Mouse (Mus musculus) myocyte (in vitro differentiated cells): ENCODE measurements around the gene Cdca3. TPM values are rescaled to one million over a fixed set of nuclear protein-coding genes. Genes with fewer than 3 reads are reported as not detected.

Experiments
- H3K27me3 ChIP-seq: one replicate; pipeline ENCODE4 v1.6.1; 2011; ENCODE audit not compliant: control insufficient read depth, insufficient read depth, insufficient read length
- H3K36me3 ChIP-seq: one replicate; pipeline ENCODE4 v1.6.1; 2011; ENCODE audit not compliant: control insufficient read depth, insufficient read depth
- H3K4me2 ChIP-seq: one replicate; pipeline ENCODE4 v1.6.1; 2011; ENCODE audit warnings: low read depth, control low read depth
- H3K4me3 ChIP-seq: one replicate; pipeline ENCODE4 v1.5.1; 2011; ENCODE audit warnings: mild to moderate bottlenecking, control low read depth, moderate library complexity
- H3K79me2 ChIP-seq: one replicate; pipeline ENCODE4 v1.6.1; 2011; ENCODE audit not compliant: control insufficient read depth, insufficient read depth
- H3ac ChIP-seq: one replicate; pipeline ENCODE4 v1.6.1; 2011; ENCODE audit not compliant: control insufficient read depth, insufficient read length
- CEBPB ChIP-seq: IDR thresholded peaks from 2 replicates; pipeline ENCODE4 v1.6.1; 2011; ENCODE audit warnings: mild to moderate bottlenecking, moderate library complexity; ENCODE audit not compliant: poor library complexity, insufficient read depth, severe bottlenecking
- E2F4 ChIP-seq: IDR thresholded peaks from one replicate; pipeline ENCODE4 v1.6.1; 2011; ENCODE audit warnings: mild to moderate bottlenecking, control low read depth, moderate library complexity; ENCODE audit not compliant: insufficient read depth
- MAX ChIP-seq: IDR thresholded peaks from one replicate; pipeline ENCODE4 v1.6.1; 2011; ENCODE audit warnings: low read depth, mild to moderate bottlenecking, control low read depth
- MYOD1 ChIP-seq, 3 experiments: IDR thresholded peaks; one replicate each; pipeline ENCODE4 v1.6.1; 2011; ENCODE audit warnings: control low read depth in 2 of 3, low read depth in 2 of 3, mild to moderate bottlenecking in 2 of 3, moderate library complexity in 1 of 3; ENCODE audit not compliant: insufficient read length in 2 of 3, control insufficient read depth in 1 of 3
- MYOG ChIP-seq, 3 experiments: IDR thresholded peaks; one replicate each; pipeline ENCODE4 v1.6.1; 2011; ENCODE audit warnings: control low read depth in 2 of 3, low read depth in 2 of 3, mild to moderate bottlenecking in 2 of 3; ENCODE audit not compliant: insufficient read length in 2 of 3, control insufficient read depth in 1 of 3, insufficient read depth in 1 of 3
- POLR2A ChIP-seq: IDR thresholded peaks from one replicate; pipeline ENCODE4 v1.6.1; 2011; ENCODE audit warnings: low read depth, mild to moderate bottlenecking, control low read depth, moderate library complexity; ENCODE audit not compliant: insufficient read length
- POLR2AphosphoS2 ChIP-seq: IDR thresholded peaks from one replicate; pipeline ENCODE4 v1.6.1; 2011; ENCODE audit warnings: low read depth, control low read depth; ENCODE audit not compliant: insufficient read length
- REST ChIP-seq: IDR thresholded peaks from one replicate; pipeline ENCODE4 v1.6.1; 2011; ENCODE audit warnings: mild to moderate bottlenecking, control low read depth, moderate library complexity; ENCODE audit not compliant: insufficient read depth, insufficient read length
- SRF ChIP-seq: IDR thresholded peaks from one replicate; pipeline ENCODE4 v1.6.1; 2011; ENCODE audit warnings: low read depth; ENCODE audit not compliant: control insufficient read depth, insufficient read length
- TCF12 ChIP-seq: IDR thresholded peaks from one replicate; pipeline ENCODE4 v1.6.1; 2011; ENCODE audit warnings: mild to moderate bottlenecking, control low read depth; ENCODE audit not compliant: poor library complexity, insufficient read depth, severe bottlenecking
- TCF3 ChIP-seq: IDR thresholded peaks from one replicate; pipeline ENCODE4 v1.6.1; 2011; ENCODE audit warnings: low read depth, control low read depth; ENCODE audit not compliant: insufficient read length
- USF1 ChIP-seq: IDR thresholded peaks from one replicate; pipeline ENCODE4 v1.6.1; 2011; ENCODE audit warnings: low read depth, mild to moderate bottlenecking, control low read depth, moderate library complexity
- polyA plus RNA-seq: library from polyadenylated mRNA; unstranded; fragments of >200 nt; fragmentation: generic; extraction: Trizol; gene quantifications from one replicate; pipeline ENCODE4 v1.2.1, GENCODE M21; 2012; ENCODE audit warnings: missing spikeins

The Cdca3 gene
- polyA plus RNA-seq, 1 experiment = 28.8 TPM

DNA sequence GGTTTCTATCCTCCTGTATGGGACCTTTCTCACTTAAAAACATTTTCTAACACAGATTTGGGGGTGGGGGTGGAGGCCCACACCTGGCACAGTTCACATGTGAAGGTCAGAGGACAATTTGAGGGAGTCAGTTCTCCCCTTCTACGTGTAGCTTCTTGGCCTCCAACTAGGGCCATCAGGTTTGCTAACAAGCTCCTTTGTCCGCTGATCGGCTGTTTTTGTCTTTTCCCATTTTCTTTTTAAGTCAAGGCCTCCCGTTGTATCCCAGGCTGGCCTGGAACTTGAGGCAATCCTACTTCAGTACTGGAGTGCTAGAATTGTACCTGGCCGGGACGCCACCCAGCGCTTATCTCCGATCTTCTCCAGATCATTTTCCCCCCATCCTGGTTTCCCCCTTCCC, 2.3 kb downstream of the Cdca3 start:
- Histone ChIP-seq H3K4me2 (no peak overlapping the region), H3K4me3 (no peak overlapping the region), H3ac (no peak overlapping the region), H3K27me3 (no peaks in the 10 kb centered on the region), H3K79me2 (peaks cover 30% of the 10 kb centered on the region), H3K36me3 (peaks cover 3% of the 10 kb centered on the region)
- TF ChIP-seq USF1 = no peak
- no peak for TF ChIP-seq MYOD1 (IDR thresholded peaks at IDR 0.05; ENCODE audit: control insufficient read depth in 1 of 3, insufficient read length in 2 of 3, low read depth in 2 of 3)
- no peak for TF ChIP-seq MYOG (IDR thresholded peaks at IDR 0.05; ENCODE audit: control insufficient read depth in 1 of 3, insufficient read depth in 1 of 3, insufficient read length in 2 of 3, low read depth in 2 of 3)
- TF ChIP-seq TCF12 = no peak

GRCm38 (mm10) chr6:124834512-124835081, 5.2 kb downstream of the Cdca3 start:
- peaks cover 11% of the 10 kb centered on the region for H3K79me2 ChIP-seq

GRCm38 (mm10) chr6:124835531-124835930, 6.2 kb downstream of the Cdca3 start:
- H3ac ChIP-seq = no peak overlapping the region
- no peaks in the 10 kb centered on the region for H3K36me3 ChIP-seq
- no peak overlapping the region for H3K4me2 ChIP-seq
- TF ChIP-seq USF1 = no peak
- TF ChIP-seq REST = no peak
- peaks cover 5% of the 10 kb centered on the region for H3K27me3 ChIP-seq
- H3K79me2 ChIP-seq = peaks cover 6% of the 10 kb centered on the region
- H3K4me3 ChIP-seq = no peak overlapping the region

More at GRCm38 (mm10) chr6:124834512-124835081, 5.2 kb downstream of the Cdca3 start:
- no peaks in the 10 kb centered on the region for H3K36me3 ChIP-seq
- H3K4me2 ChIP-seq = no peak overlapping the region
- no peak overlapping the region for H3K4me3 ChIP-seq
- H3ac ChIP-seq = no peak overlapping the region
- TF ChIP-seq REST = no peak
- no peak for TF ChIP-seq POLR2A
- TF ChIP-seq POLR2AphosphoS2 = no peak
- TF ChIP-seq CEBPB = no peak
- TF ChIP-seq MYOD1 (IDR thresholded peaks at IDR 0.05; ENCODE audit: control insufficient read depth in 1 of 3, insufficient read length in 2 of 3, low read depth in 2 of 3) = no peak
- peaks cover 5% of the 10 kb centered on the region for H3K27me3 ChIP-seq

- Histone ChIP-seq H3K79me2 (no peaks in the 10 kb centered on the region), H3K4me2 (no peak overlapping the region), H3ac (no peak overlapping the region), H3K4me3 (no peak overlapping the region), H3K36me3 (no peaks in the 10 kb centered on the region), H3K27me3 (peaks cover 5% of the 10 kb centered on the region)
- TF ChIP-seq TCF12 (no peak), MYOD1 (IDR thresholded peaks at IDR 0.05; ENCODE audit: control insufficient read depth in 1 of 3, insufficient read length in 2 of 3, low read depth in 2 of 3) (no peak), CEBPB (no peak), POLR2AphosphoS2 (no peak), MAX (no peak), E2F4 (no peak), POLR2A (no peak), REST (no peak), SRF (no peak), TCF3 (no peak), MYOG (IDR thresholded peaks at IDR 0.05; ENCODE audit: control insufficient read depth in 1 of 3, insufficient read depth in 1 of 3, insufficient read length in 2 of 3, low read depth in 2 of 3) (no peak), USF1 (no peak)
Measured at GRCm38 (mm10) chr6:124836411-124836810, 7.1 kb downstream of the Cdca3 start.

GRCm38 (mm10) chr6:124839805-124840204, 10.5 kb downstream of the Cdca3 start:
- H3K4me2 ChIP-seq = no peak overlapping the region
- no peak overlapping the region for H3ac ChIP-seq
- no peaks in the 10 kb centered on the region for H3K79me2 ChIP-seq
- H3K36me3 ChIP-seq = no peaks in the 10 kb centered on the region
- no peak overlapping the region for H3K4me3 ChIP-seq
- H3K27me3 ChIP-seq = peaks cover 5% of the 10 kb centered on the region
- no peak for TF ChIP-seq REST
- no peak for TF ChIP-seq TCF3
- TF ChIP-seq USF1 = no peak
- TF ChIP-seq MYOD1 (IDR thresholded peaks at IDR 0.05; ENCODE audit: control insufficient read depth in 1 of 3, insufficient read length in 2 of 3, low read depth in 2 of 3) = no peak
- no peak for TF ChIP-seq POLR2A
- TF ChIP-seq POLR2AphosphoS2 = no peak
- TF ChIP-seq MYOG (IDR thresholded peaks at IDR 0.05; ENCODE audit: control insufficient read depth in 1 of 3, insufficient read depth in 1 of 3, insufficient read length in 2 of 3, low read depth in 2 of 3) = no peak
